Mouse (Mus musculus) megakaryocyte progenitor cell, adult 5-6 weeks (primary cell): ENCODE results near the gene Akr1b7. TPM values are rescaled to one million over a fixed set of nuclear protein-coding genes. Genes with fewer than 3 reads are reported as not detected.
"Not testable (repeated sequence)": the region's sequence is repeated elsewhere in the genome, so short reads cannot be mapped to it uniquely, and the experiment has no call there.

Experiments used
- ATAC-seq: replicated peaks from 2 replicates; pipeline ENCODE4 v1.8.0; 2016; ENCODE audit warnings: mild to moderate bottlenecking, moderate TSS enrichment, inconsistent platforms; ENCODE audit not compliant: poor library complexity
- total RNA-seq, 2 experiments: library from RNA; stranded (forward) in 1 of 2; stranded (reverse) in 1 of 2; fragments of 157-497, 149-512 nt in 1 of 2; fragments of 200-1000 nt in 1 of 2; gene quantifications; 2 replicates each; pipeline versions ENCODE4 v1.2.3 to v1.2.4; 2015 to 2017

Akr1b7 gene
- total RNA-seq (2015) (0.22 TPM in 1 of 2 replicates, not detected in the other), total RNA-seq (2017) (not detected in 2 replicates)

DNA sequence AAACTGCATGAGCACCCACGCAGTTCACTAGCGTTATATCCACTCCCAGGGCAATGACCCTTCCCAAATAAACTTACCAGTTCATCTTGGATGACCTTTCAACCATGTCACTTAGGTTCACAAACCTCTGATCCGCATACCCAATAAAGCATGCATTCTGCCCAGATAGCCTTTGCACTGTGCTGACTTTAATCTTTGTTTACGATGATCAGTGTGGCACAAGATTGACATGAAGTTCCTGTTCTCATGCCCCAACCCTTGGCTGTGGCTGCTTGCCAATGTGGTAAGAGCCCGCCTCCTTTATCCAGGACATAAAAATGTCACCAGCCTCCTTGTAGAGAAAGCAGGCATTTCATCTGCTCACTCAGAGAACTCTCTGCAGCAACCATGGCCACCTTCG lies at the start of gene Akr1b7:
Akr1b7 (plus strand) TSS at position 312 of the 400 bp plus-strand sequence.
- peak; percentile 68 for ATAC-seq

- no peak for ATAC-seq
Observed at GRCm38 (mm10) chr6:34364217-34365136, 47.7 kb upstream of the Akr1b7 start.

DNA sequence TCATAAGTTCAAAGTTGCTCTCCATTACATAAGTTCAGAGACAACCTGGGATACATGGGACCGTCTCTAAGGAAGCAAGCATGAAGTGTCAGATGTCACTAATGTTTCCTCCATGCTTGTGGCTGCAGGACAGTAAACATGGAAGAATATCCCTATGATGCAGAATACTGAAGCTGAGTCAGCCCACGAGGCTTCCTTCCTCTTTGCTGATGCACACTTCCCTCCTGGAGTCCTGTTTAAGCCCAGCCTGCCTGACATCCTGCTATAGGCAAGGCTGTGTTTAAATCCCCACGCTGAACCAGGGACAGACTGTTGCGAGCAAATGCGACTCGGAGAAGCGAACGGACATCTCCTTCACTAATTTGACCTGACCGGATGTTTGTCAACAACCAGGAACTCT lies 44.1 kb upstream of the Akr1b7 start:
- peak; percentile 63 for ATAC-seq

- no peak for ATAC-seq
Observed at GRCm38 (mm10) chr6:34370081-34370480, 42.1 kb upstream of the Akr1b7 start.

DNA sequence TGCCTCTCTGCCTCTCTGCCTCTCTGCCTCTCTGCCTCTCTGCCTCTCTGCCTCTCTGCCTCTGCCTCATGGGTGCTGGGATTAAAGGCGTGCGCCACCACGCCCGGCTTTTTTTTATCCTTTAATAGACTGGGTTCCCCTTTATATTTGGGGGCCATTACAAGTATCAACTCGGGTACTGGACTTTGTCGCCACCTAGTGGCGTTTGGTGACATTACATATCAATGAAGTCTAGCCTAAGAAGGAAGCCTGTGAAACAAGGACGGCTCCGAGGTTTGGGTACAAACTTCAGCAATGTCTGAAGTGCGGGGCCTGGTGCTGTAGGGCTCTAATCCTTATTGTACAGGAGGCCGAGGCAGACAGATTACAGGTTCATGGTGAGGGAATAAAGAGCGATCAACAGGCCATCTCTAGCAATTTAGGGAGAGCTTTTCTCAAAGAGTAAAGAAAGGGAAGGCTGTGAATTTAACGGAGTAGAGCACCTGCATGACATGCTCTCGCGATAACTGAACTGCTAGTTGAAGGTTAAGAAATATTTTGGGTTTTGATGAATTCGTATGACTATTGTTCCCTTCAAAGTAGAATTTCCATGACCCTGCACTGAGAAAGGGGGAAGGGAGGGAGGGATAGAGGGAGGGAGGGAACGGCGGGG lies 40.3 kb upstream of the Akr1b7 start:
- ATAC-seq = peak; percentile 98

- no peak for ATAC-seq
Observed at GRCm38 (mm10) chr6:34373841-34374240, 38.3 kb upstream of the Akr1b7 start.

- ATAC-seq = not testable (repeated sequence)
Observed at GRCm38 (mm10) chr6:34375888-34376287, 36.2 kb upstream of the Akr1b7 start.

DNA sequence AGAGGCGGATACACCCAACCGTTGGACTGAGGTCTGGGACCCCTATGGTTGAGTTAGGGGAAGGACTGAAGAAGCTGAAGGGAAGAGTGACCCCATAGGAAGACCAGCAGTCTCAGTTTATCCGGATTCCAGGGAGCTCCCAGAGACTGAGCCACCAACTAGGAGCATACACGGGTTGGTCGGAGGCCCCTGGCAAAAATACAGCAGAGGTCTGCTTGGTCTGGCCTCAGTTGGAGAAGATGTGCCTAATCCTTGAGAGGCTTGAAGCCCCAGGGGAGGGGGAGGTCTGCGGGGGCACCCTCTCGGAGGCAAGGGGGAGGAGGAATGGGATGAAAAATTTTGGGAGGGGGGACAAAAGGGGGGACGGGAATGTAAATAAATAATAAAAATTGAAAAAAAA lies 28.7 kb upstream of the Akr1b7 start:
- ATAC-seq = no peak

DNA sequence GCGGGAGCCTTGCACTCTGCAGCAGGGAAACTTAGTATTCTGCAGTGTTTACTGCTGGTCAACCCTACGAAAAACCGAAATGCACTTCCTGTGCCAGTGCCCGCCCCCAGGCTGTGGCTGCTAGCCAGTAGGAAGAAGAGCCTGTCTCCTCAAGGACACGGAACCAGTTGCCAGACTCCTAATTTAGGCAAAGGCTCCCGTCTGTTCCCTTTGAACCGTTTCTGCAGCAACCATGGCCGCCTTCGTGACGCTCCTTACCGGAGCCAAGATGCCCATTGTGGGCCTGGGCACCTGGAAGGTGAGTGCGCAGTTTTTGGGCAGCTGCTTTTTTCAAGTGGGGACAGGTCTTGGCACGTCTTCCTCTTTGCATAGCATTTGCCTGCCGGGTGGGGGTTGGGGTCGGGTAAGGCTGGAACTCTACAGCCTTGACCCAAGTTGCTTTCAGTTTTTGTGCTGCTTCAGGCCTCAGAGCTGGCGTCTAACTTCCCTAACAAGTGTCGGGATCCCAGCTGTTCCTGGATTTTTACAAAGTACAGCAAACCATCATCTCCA lies 27.9 kb upstream of the Akr1b7 start, which contains the start of gene Akr1b10:
Akr1b10 (plus strand) TSS at position 109 of the 552 bp plus-strand sequence.
- ATAC-seq = peak; percentile 98

DNA sequence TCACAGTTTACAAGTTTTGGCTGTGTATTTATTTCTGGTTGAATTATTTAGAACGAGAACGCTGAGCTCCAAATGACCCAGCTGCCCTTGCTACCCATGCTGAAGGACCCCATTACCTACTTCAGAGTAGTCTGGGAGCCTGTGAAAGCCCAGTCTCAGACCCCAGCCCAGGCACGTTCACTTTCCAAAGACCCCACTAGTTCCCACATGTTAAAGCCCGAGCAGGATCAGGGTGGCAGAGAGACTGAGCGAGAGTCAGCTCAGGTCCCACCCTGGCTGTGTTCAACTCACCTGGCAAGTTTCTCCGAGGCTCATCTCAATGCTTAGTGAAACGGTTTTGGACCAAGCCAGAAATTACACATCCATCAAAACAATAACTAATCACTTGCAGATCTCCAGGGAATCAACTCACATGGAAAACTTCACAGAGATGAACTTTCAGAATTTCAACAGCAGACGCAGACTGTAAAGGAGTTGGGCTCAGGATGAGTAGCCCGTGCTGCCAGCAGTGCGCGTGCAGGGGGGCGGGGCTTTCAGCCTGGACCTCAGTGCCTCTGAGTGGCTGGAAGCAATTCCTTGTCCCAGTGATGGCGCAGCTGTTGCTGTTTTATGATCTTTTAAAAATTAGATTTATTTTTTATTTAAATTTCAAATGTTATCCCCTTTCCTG lies 27.3 kb upstream of the Akr1b7 start:
- peak; percentile 54 for ATAC-seq

DNA sequence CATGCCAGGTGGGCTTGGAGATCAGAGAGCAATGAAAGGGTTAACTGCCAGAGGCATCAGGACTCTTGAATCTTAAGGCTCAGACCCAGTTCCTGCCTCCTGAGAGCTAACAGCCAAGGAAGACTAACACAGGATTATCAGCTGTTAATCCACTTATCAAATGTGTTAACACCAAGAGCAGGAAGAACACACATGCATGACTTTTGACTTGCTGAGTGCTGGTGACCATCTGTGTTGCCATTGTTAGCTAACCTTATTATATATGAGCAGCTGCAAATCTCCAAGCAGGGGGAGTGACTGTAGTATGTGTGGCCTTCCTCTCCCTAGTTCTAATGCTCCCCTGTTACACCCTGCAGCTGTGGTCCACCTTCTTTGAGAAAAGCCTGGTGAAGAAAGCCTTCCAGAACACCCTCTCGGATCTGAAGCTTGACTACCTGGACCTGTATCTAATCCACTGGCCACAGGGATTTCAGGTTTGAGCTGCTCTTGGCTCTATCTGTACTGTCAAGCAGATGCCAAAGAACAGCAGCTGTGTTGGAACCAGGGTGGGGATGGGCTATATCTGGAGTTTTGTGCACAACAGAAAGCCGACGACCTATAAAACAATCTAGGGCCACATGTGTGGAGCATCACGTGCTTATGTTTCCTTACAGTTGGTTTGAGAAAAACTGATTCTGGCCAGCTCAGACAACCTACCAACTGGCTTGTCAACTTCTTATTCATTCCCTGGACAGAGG lies 23.5 kb upstream of the Akr1b7 start:
- ATAC-seq = no peak

- no peak for ATAC-seq
Observed at GRCm38 (mm10) chr6:34395897-34396296, 16.2 kb upstream of the Akr1b7 start.

DNA sequence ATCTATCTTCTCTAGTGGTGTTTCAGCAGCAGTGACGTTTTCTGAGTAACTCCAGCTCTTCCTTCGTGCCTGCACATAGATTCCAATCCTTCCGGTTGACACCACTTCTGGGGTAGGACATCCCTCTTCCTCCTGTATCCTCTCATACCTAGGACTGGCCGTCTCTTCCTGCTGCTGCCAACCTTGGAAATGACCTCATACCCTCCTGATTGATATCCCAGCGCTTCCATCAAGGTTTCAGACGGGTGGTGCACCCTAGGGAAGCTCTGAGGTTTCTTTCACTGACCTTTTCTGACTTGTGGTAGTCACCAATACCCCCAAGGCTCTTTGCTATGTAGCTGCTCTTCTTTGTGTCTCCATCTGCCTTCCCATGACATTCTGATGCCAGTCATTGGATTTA lies 13.7 kb upstream of the Akr1b7 start:
- no peak for ATAC-seq

DNA sequence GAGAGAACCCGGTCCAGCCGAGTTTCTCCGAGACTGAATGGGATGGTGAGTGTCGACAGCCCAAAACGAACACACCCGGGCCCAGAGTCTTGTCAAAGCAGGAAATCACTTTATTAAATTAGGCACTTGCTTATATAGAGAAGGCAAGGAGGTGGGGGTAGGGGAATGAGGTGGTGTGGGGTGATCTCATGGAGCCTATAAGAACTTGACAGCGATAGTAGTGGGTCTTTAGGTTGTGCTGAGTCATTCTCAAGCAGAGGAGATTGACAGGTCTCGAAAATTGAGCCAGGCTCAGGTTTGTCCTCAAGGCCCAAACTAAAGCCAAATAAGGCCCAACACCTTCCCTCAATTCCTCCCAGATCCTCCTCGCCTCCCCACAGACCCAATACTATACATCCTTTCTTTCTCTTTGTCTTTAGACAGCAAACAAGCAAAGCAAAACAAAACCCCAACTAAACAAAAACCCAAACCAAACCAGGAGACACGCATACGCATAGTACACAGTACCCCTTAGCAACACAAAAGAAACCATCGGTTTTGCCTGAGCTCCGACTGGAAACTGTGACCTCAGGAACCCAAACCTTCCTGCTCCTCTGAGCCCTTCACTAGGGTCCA lies 12.4 kb upstream of the Akr1b7 start:
- no peak for ATAC-seq

GRCm38 (mm10) chr6:34400696-34401095 lies 11.4 kb upstream of the Akr1b7 start:
- no peak for ATAC-seq

DNA sequence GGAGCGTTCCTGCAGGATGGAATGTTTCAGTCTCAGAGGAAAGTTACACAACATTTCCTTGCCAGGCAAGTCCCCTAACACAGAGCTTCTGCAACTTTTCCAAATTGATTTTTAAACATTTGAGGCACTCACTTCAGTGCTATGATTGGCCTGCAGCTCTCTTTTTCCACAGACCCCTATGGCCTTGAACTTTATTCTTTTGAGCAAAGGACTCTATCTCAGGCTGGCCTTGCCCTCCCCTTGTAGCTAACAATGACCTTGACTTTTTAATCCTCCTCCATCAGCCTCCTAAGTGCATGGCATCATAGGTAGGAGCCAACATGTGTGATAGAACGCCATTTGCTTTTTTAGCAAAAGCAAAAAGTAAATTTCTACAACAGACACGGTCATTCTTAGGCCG lies 5.4 kb upstream of the Akr1b7 start:
- no peak for ATAC-seq

DNA sequence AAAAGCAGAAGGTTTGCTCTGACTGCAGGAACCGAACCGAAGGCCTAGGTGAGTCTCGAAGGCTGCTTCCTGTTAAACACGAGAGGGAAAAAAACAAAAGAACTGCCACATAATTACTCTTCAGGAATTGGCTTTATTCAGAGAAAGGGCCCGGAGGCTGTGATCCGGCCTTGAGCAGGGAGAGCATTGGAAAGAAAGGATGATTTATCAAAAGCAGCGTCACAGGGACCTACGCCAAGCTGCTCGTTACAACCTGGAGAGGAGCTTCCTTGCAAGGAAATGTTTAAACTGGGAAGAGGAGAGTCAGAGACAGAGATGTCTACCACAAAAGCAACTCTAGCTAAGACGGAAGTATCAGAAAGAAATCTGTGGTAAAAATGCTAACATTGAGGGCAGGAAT lies 4.7 kb upstream of the Akr1b7 start:
- ATAC-seq = no peak

GRCm38 (mm10) chr6:34412688-34413087 lies 554 bp downstream of the Akr1b7 start:
- ATAC-seq = no peak

- not testable (repeated sequence) for ATAC-seq
Observed at GRCm38 (mm10) chr6:34413386-34413785, 1.3 kb downstream of the Akr1b7 start.

- no peak for ATAC-seq
Observed at GRCm38 (mm10) chr6:34416521-34416920, 4.4 kb downstream of the Akr1b7 start.
